Mouse (Mus musculus) liver, embryonic 13.5 days (tissue): ENCODE data around the gene Cog5. TPM values are rescaled to one million over a fixed set of nuclear protein-coding genes. Genes with fewer than 3 reads are reported as not detected.

Experiments used
- ATAC-seq: fragments of 200-750 bp; cut with Nextera tagmentation; 2 replicates; pipeline ENCODE4 v1.8.0; 2017; ENCODE audit warnings: low read depth, mild to moderate bottlenecking, moderate number of reproducible peaks, moderate library complexity
- DNase-seq: peaks from one replicate; pipeline ENCODE4 v3.0.0; 2022
- H3K27ac ChIP-seq: fragments of 300-500 bp; sonication (generic); 2 replicates; pipeline ENCODE4 v1.5.1; 2015; ENCODE audit warnings: moderate library complexity, mild to moderate bottlenecking, inconsistent platforms
- H3K27me3 ChIP-seq: fragments of 300-500 bp; sonication (generic); 2 replicates; pipeline ENCODE4 v1.6.1; 2015; ENCODE audit warnings: mild to moderate bottlenecking, inconsistent platforms
- H3K36me3 ChIP-seq: fragments of 300-500 bp; sonication (generic); 2 replicates; pipeline ENCODE4 v1.6.1; 2015; ENCODE audit warnings: mild to moderate bottlenecking, inconsistent platforms
- H3K4me1 ChIP-seq: fragments of 300-500 bp; sonication (generic); replicated peaks from 2 replicates; pipeline ENCODE4 v1.6.1; 2015; ENCODE audit warnings: inconsistent platforms
- H3K4me2 ChIP-seq: fragments of 300-500 bp; sonication (generic); 2 replicates; pipeline ENCODE4 v1.6.1; 2015; ENCODE audit warnings: inconsistent platforms, mild to moderate bottlenecking, moderate library complexity
- H3K4me3 ChIP-seq: fragments of 300-500 bp; sonication (generic); replicated peaks from 2 replicates; pipeline ENCODE4 v1.5.1; 2015; ENCODE audit warnings: mild to moderate bottlenecking, inconsistent platforms
- H3K9ac ChIP-seq: fragments of 300-500 bp; sonication (generic); 2 replicates; pipeline ENCODE4 v1.6.1; 2015; ENCODE audit warnings: mild to moderate bottlenecking, inconsistent platforms
- H3K9me3 ChIP-seq: fragments of 300-500 bp; sonication (generic); replicated peaks from 2 replicates; pipeline ENCODE4 v1.6.1; 2016; ENCODE audit warnings: inconsistent platforms
- WGBS: fragments of 180-500 bp; shearing (Covaris S2); methylation state at CpG from one replicate; pipeline ENCODE4 v1.1.7; 2015; ENCODE audit not compliant: insufficient replicate concordance; 5-methylcytosine and 5-hydroxymethylcytosine counted together
- polyA plus RNA-seq: library from polyadenylated mRNA; unstranded; fragments of >200 nt; fragmentation: Nextera tagmentation; extraction: Ambion mirVana; gene quantifications from 2 replicates; pipeline ENCODE4 v1.2.1, GENCODE M21; 2015

Cog5 gene
- polyA plus RNA-seq, 1 experiment from 2014 or later, result 8.0 TPM

GRCm38 (mm10) chr12:31712233-31712632 is 57.6 kb downstream of the Cog5 start:
- Histone ChIP-seq H3K36me3 (no peaks in the 10 kb centered on the region), H3K27me3 (no peaks in the 10 kb centered on the region), H3K4me1 (no peaks in the 10 kb centered on the region), H3K27ac (no peak overlapping the region), H3K9ac (no peak overlapping the region), H3K9me3 (no peaks in the 10 kb centered on the region), H3K4me3 (no peak overlapping the region), H3K4me2 (no peak overlapping the region)
- DNase-seq (no peak), ATAC-seq (no peak)
- 36% methylated on average over 5 of the region's 5 CpGs for WGBS

- ATAC-seq (no peak), DNase-seq (no peak)
- no peaks in the 10 kb centered on the region for H3K9me3 ChIP-seq
- no peak overlapping the region for H3K4me3 ChIP-seq
- H3K36me3 ChIP-seq, result no peaks in the 10 kb centered on the region
- no peaks in the 10 kb centered on the region for H3K4me1 ChIP-seq
- no peaks in the 10 kb centered on the region for H3K27me3 ChIP-seq
- H3K9ac ChIP-seq, result no peak overlapping the region
- whole genome bisulfite sequencing, result 75% methylated on average over 4 of the region's 4 CpGs
- no peak overlapping the region for H3K4me2 ChIP-seq
- no peak overlapping the region for H3K27ac ChIP-seq
Observed at GRCm38 (mm10) chr12:31712727-31713126, 58.1 kb downstream of the Cog5 start.

- Histone ChIP-seq H3K9me3 (no peaks in the 10 kb centered on the region), H3K4me1 (no peaks in the 10 kb centered on the region), H3K36me3 (no peaks in the 10 kb centered on the region), H3K4me2 (no peak within 1 kb of the TSS), H3K9ac (no peak within 1 kb of the TSS), H3K27me3 (no peaks in the 10 kb centered on the region), H3K27ac (no peak within 1 kb of the TSS), H3K4me3 (no peak within 1 kb of the TSS)
- DNase-seq, result no peak
- no peak for ATAC-seq
- 61% methylated on average over 6 of the region's 6 CpGs for WGBS
Observed at GRCm38 (mm10) chr12:31713600-31713999, 58.9 kb downstream of the Cog5 start, which contains the start of gene Gpr22. Gene Gpr22, minus strand, starts transcription at chr12:31713947.

- no peak overlapping the region for H3K4me3 ChIP-seq
- no peak for DNase-seq
- H3K4me2 ChIP-seq, result no peak overlapping the region
- H3K27ac ChIP-seq, result no peak overlapping the region
- H3K4me1 ChIP-seq, result no peaks in the 10 kb centered on the region
- H3K27me3 ChIP-seq, result no peaks in the 10 kb centered on the region
- no peak for ATAC-seq
- H3K9ac ChIP-seq, result no peak overlapping the region
- no peaks in the 10 kb centered on the region for H3K9me3 ChIP-seq
- H3K36me3 ChIP-seq, result no peaks in the 10 kb centered on the region
- WGBS, result 80% methylated on average over 3 of the region's 3 CpGs
Observed at GRCm38 (mm10) chr12:31714070-31714469, 59.4 kb downstream of the Cog5 start.

- 65% methylated on average over 1 of the region's 1 CpGs for WGBS
- Histone ChIP-seq H3K36me3 (no peaks in the 10 kb centered on the region), H3K4me3 (no peak overlapping the region), H3K4me2 (no peak overlapping the region), H3K9ac (no peak overlapping the region), H3K27ac (no peak overlapping the region), H3K4me1 (no peaks in the 10 kb centered on the region), H3K27me3 (no peaks in the 10 kb centered on the region), H3K9me3 (no peaks in the 10 kb centered on the region)
- DNase-seq, result no peak
- ATAC-seq, result no peak
Observed at GRCm38 (mm10) chr12:31719586-31720275, 65.1 kb downstream of the Cog5 start.

GRCm38 (mm10) chr12:31724576-31724975 is 69.9 kb downstream of the Cog5 start:
- WGBS, result 64% methylated on average over 3 of the region's 3 CpGs
- H3K27me3 ChIP-seq, result no peaks in the 10 kb centered on the region
- no peak for ATAC-seq
- no peak overlapping the region for H3K27ac ChIP-seq
- H3K4me1 ChIP-seq, result no peaks in the 10 kb centered on the region
- no peaks in the 10 kb centered on the region for H3K9me3 ChIP-seq
- H3K4me3 ChIP-seq, result no peak overlapping the region
- H3K36me3 ChIP-seq, result no peaks in the 10 kb centered on the region
- DNase-seq, result no peak
- H3K4me2 ChIP-seq, result no peak overlapping the region
- H3K9ac ChIP-seq, result no peak overlapping the region

- 73% methylated on average over 12 of the region's 12 CpGs for WGBS
- Histone ChIP-seq H3K27me3 (no peaks in the 10 kb centered on the region), H3K4me3 (no peak overlapping the region), H3K27ac (no peak overlapping the region), H3K36me3 (no peaks in the 10 kb centered on the region), H3K4me1 (no peaks in the 10 kb centered on the region), H3K9ac (no peak overlapping the region), H3K9me3 (no peaks in the 10 kb centered on the region), H3K4me2 (no peak overlapping the region)
- ATAC-seq, result no peak
- DNase-seq, result no peak
Observed at GRCm38 (mm10) chr12:31725511-31726275, 71.0 kb downstream of the Cog5 start.

- H3K4me3 ChIP-seq, result no peak overlapping the region
- no peaks in the 10 kb centered on the region for H3K36me3 ChIP-seq
- 61% methylated on average over 1 of the region's 1 CpGs for WGBS
- H3K27ac ChIP-seq, result no peak overlapping the region
- ATAC-seq, result no peak
- H3K4me2 ChIP-seq, result no peak overlapping the region
- H3K9me3 ChIP-seq, result no peaks in the 10 kb centered on the region
- H3K9ac ChIP-seq, result no peak overlapping the region
- no peak for DNase-seq
- no peaks in the 10 kb centered on the region for H3K4me1 ChIP-seq
- no peaks in the 10 kb centered on the region for H3K27me3 ChIP-seq
Observed at GRCm38 (mm10) chr12:31726707-31727106, 72.0 kb downstream of the Cog5 start.

- no peak overlapping the region for H3K27ac ChIP-seq
- ATAC-seq (no peak), DNase-seq (no peak)
- no peak overlapping the region for H3K4me3 ChIP-seq
- H3K4me2 ChIP-seq, result no peak overlapping the region
- H3K36me3 ChIP-seq, result no peaks in the 10 kb centered on the region
- no peaks in the 10 kb centered on the region for H3K9me3 ChIP-seq
- no peak overlapping the region for H3K9ac ChIP-seq
- no peaks in the 10 kb centered on the region for H3K27me3 ChIP-seq
- WGBS, result 76% methylated on average over 1 of the region's 1 CpGs
- no peaks in the 10 kb centered on the region for H3K4me1 ChIP-seq
Observed at GRCm38 (mm10) chr12:31730126-31730525, 75.5 kb downstream of the Cog5 start.

- 73% methylated on average over 2 of the region's 2 CpGs for WGBS
Observed at GRCm38 (mm10) chr12:31734616-31735015, 79.9 kb downstream of the Cog5 start.

GRCm38 (mm10) chr12:31747301-31747700 is 92.6 kb downstream of the Cog5 start:
- no peaks in the 10 kb centered on the region for H3K36me3 ChIP-seq
- H3K9ac ChIP-seq, result no peak overlapping the region
- no peak overlapping the region for H3K4me2 ChIP-seq
- ATAC-seq, result no peak
- WGBS, result 78% methylated on average over 8 of the region's 8 CpGs
- no peaks in the 10 kb centered on the region for H3K9me3 ChIP-seq
- H3K27ac ChIP-seq, result no peak overlapping the region
- no peak overlapping the region for H3K4me3 ChIP-seq
- H3K4me1 ChIP-seq, result no peaks in the 10 kb centered on the region
- DNase-seq, result no peak
- no peaks in the 10 kb centered on the region for H3K27me3 ChIP-seq

More at GRCm38 (mm10) chr12:31734616-31735015, 79.9 kb downstream of the Cog5 start:
- Histone ChIP-seq H3K4me3 (no peak overlapping the region), H3K9ac (no peak overlapping the region), H3K4me1 (no peaks in the 10 kb centered on the region), H3K27ac (no peak overlapping the region), H3K27me3 (no peaks in the 10 kb centered on the region), H3K4me2 (no peak overlapping the region), H3K9me3 (no peaks in the 10 kb centered on the region), H3K36me3 (no peaks in the 10 kb centered on the region)
- DNase-seq, result no peak
- ATAC-seq, result no peak

- no peaks in the 10 kb centered on the region for H3K4me1 ChIP-seq
- H3K4me3 ChIP-seq, result no peak overlapping the region
- H3K9ac ChIP-seq, result no peak overlapping the region
- no peaks in the 10 kb centered on the region for H3K9me3 ChIP-seq
- no peak overlapping the region for H3K4me2 ChIP-seq
- no peak overlapping the region for H3K27ac ChIP-seq
- no peak for ATAC-seq
- H3K36me3 ChIP-seq, result no peaks in the 10 kb centered on the region
- 82% methylated on average over 4 of the region's 4 CpGs for WGBS
- H3K27me3 ChIP-seq, result no peaks in the 10 kb centered on the region
- no peak for DNase-seq
Observed at GRCm38 (mm10) chr12:31749846-31750245, 95.2 kb downstream of the Cog5 start.
